In the genomic region with DNA sequence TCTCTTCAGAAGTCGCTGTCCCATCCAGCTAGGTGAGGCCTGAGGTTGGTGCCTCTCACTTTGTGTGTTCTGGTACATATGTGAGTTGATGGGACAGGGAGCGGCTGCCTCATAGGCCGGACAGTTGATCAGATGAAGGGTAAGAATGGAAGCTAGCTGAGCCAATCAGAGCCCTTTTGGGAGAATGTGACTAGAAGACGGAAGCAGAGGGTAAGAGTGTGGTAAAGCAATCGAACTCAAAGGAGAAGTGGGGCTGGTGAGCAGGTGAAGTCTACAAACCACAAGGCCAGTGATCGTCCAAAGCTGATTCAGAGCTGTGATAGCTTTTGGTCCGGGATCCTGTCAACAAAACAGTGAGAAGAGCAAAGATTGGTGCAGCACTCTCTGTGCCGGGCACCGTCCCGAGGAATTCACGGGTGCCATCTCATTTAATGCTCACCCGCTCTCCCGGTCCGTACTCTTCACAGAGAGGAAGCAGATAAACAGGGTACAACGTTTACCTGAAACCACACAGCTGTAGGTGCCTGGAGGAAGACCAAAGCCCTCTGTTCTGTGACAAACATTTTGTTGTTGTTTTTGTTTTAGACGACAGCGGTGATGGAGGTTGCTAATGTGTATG, we compare ENCODE assay signal across 22 mouse cellular contexts. TPM values are rescaled to one million over a fixed set of nuclear protein-coding genes. Genes with fewer than 3 reads are reported as not detected.
DNase-seq lines count a peak whose midpoint lies in the region; ATAC-seq lines count a peak whose summit lies in the region.
"Had no signal": no experiment of that assay in that cellular context is flagged by ENCODE, and none has a peak within 500 bp of the region (broad histone marks: within the 10 kb centered on the region; RNA-seq: fewer than 3 reads in every experiment).

No protein-coding gene starts in this region.

- no peak overlapping the region for H3K4me3 ChIP-seq in kidney, embryonic 15.5 days (replicated peaks)
- H3K4me3 ChIP-seq: heart, embryonic 13.5 days; left cerebral cortex, adult 2 months; limb, embryonic 10.5 days; midbrain, embryonic 13.5 days; myocyte had no signal

- DNase-seq in B cell, adult 2 months: peak; percentile 7 to 8
- no peak for DNase-seq in frontal cortex, postnatal 25 days (ENCODE audit: low spot score in 2 of 2)
- DNase-seq in kidney, postnatal 25 days: no peak
- DNase-seq: adrenal gland, postnatal 36 days; cerebellum, adult 9-11 months; gastrocnemius, postnatal 25 days; heart, postnatal 36 days; kidney, adult 8-10 months; lung, adult 2 months; lung, postnatal 36 days; retina, postnatal 1 day had no signal

- H3K9ac ChIP-seq in kidney, embryonic 15.5 days: no peak overlapping the region
- H3K9ac ChIP-seq: heart, embryonic 13.5 days; midbrain, embryonic 13.5 days had no signal

- WGBS in kidney, embryonic 15.5 days: 94% methylated on average over 17 of the region's 17 CpGs

- H3K4me1 ChIP-seq in kidney, embryonic 15.5 days: peaks cover 42% of the 10 kb centered on the region

- no peak overlapping the region for H3K27ac ChIP-seq in kidney, embryonic 15.5 days
- H3K27ac ChIP-seq: heart, embryonic 13.5 days; left cerebral cortex, adult 2 months; limb, embryonic 10.5 days; midbrain, embryonic 13.5 days had no signal

- H3K27me3 ChIP-seq in kidney, embryonic 15.5 days: no peaks in the 10 kb centered on the region
- H3K27me3 ChIP-seq: heart, embryonic 13.5 days had no signal

- no peak overlapping the region for H3K4me2 ChIP-seq in kidney, embryonic 15.5 days
- H3K4me2 ChIP-seq: heart, embryonic 13.5 days; liver, embryonic 11.5 days; midbrain, embryonic 13.5 days had no signal

- no peaks in the 10 kb centered on the region; the same call in 1 of the 2 replicates for H3K9me3 ChIP-seq in kidney, embryonic 15.5 days (replicated peaks)
- H3K9me3 ChIP-seq: heart, embryonic 13.5 days; limb, embryonic 10.5 days; midbrain, embryonic 13.5 days had no signal

- H3K36me3 ChIP-seq in kidney, embryonic 15.5 days: no peaks in the 10 kb centered on the region
- H3K36me3 ChIP-seq: heart, embryonic 13.5 days; limb, embryonic 10.5 days; midbrain, embryonic 13.5 days had no signal

- ATAC-seq in CD4-positive, CD25-positive, alpha-beta regulatory T cell, adult 4 months: peak; percentile 80
- ATAC-seq in hematopoietic stem cell, adult 5-6 weeks (replicated peaks in 1 of 2; ENCODE audit: insufficient read depth in 1 of 2, low FRiP score in 2 of 2, low TSS enrichment in 1 of 2, low read depth in 1 of 2, poor library complexity in 2 of 2, severe bottlenecking in 2 of 2): peak; percentile 88
- ATAC-seq in neutrophil, adult 5-6 weeks (ENCODE audit: extremely low read depth, insufficient number of reproducible peaks, low FRiP score, poor library complexity, severe bottlenecking): peak; percentile 69; the same call in 1 of the 2 replicates
- ATAC-seq in kidney, embryonic 15.5 days (replicated peaks; ENCODE audit: low FRiP score): no peak
- ATAC-seq: hindbrain, embryonic 16.5 days; midbrain, embryonic 13.5 days had no signal

RNA-seq across cellular contexts. Expression of gene Itga6, which starts 9.8 kb away (rescaled TPM):
- polyA plus RNA-seq in CD4-positive, CD25-positive, alpha-beta regulatory T cell, adult 4 months (2017; shearing (Covaris generic)): 10 to 100 TPM; 49.6 to 77.1 TPM
- 84.7 and 89.4 TPM in 2 replicates for total RNA-seq in hematopoietic stem cell, adult 5-6 weeks (2017)
- 57.4 and 59.8 TPM in 2 replicates for total RNA-seq in neutrophil, adult 5-6 weeks (2017)
- polyA plus RNA-seq in kidney, embryonic 15.5 days (2015; fragmentation: Nextera tagmentation; extraction: Ambion mirVana): 69.9 and 74.6 TPM in 2 replicates

Comparison
In these comparisons a context has a peak if more than half of its experiments do, and no peak if none do; other contexts are left out.
1. DNase-seq: peak in B cell, adult 2 months (2 of 2); none in frontal cortex, postnatal 25 days (0 of 2) and kidney, postnatal 25 days (0 of 2).